Mouse (Mus musculus): Measurements from ENCODE around the gene Cdc42ep5. TPM values are rescaled to one million over a fixed set of nuclear protein-coding genes. Genes with fewer than 3 reads are reported as not detected.
"Not testable (repeated sequence)": the region's sequence is repeated elsewhere in the genome, so short reads cannot be mapped to it uniquely, and the experiment has no call there.

The Cdc42ep5 gene
- polyA plus RNA-seq (2015; fragmentation: Nextera tagmentation; extraction: Ambion mirVana), result 120 and 126 TPM in 2 replicates

DNA sequence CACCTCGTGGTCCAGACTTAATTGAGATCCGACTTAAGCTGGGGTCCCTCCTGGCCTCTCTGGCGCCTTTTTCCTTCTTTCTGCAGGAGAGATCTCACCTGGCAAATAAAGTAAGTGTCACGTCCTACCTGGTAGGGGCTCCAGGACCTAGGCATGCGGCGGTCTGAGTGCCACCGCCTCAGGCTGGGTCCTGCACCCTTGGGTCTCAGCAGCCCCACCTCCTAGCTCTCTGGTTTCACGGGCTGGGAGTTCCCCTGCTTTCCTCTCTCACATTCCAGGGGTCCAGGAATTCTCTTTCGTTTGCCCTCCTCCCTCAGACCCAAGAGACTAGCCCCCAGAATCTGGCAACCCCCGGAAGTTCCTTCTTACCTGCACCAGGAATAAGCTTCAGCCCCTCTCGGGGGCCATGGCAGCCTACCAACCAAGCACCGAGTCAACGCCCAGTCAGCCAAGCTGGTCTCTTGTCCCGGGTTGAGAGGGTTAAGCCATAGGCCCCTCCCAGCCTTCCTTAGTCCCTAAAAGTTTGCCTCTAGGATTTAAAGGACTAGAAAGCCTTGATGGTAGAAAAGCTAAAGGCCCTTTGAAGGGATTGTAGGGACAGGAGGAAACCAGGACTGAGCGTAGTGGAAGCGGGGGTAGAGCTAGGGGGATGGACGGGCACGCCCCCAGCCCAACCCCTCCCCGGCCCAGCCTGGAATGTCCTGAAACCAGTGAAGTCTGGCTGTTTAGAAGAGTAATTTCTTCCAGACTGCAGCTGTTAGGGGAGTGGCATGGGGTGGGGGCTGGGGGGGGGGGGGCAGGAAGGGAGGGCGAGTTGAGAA is at the start of gene Cdc42ep5:
Gene Cdc42ep5, minus strand, starts transcription at position 771 of the 821 bp plus-strand sequence.
- Histone ChIP-seq H3K27me3 (replicated peaks; ENCODE audit: control insufficient read depth, insufficient read depth, low read length) (no peaks in the 10 kb centered on the region), H3K4me1 (replicated peaks; ENCODE audit: control insufficient read depth, insufficient read depth, low read length) (no peaks in the 10 kb centered on the region; the same call in 1 of the 2 replicates)
- under 1% methylated on average over 19 of the region's 20 CpGs for WGBS

DNA sequence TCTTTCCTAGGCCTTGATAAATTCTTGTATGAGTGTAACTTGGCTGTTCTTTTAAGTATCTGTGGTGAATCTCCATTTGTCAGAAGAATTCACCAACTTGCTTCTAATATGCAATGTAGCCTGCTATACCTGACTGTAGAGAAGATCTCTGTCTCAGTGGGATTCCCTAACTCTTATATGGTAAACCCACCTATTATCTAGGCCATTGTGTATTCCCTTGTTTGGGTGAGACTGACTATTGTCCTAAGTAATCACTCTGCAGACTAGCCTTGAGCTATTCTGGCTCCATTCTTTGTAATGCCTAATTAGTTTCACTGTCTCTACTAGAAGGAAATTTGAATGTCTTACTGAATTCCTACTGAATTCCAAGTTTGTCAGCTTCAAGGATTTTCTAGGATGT is 48.8 kb upstream of the Cdc42ep5 start:
- H3K4me3 ChIP-seq (ENCODE audit: low read depth, low read length); H3K4me1 ChIP-seq (replicated peaks; ENCODE audit: control insufficient read depth, insufficient read depth, low read length); H3K4me2 ChIP-seq (replicated peaks; ENCODE audit: low read depth); H3K27me3 ChIP-seq (replicated peaks; ENCODE audit: control insufficient read depth, insufficient read depth, low read length); H3K9me3 ChIP-seq (ENCODE audit: control insufficient read depth); H3K9ac ChIP-seq (ENCODE audit: low read depth, low read length); H3K36me3 ChIP-seq (ENCODE audit: control insufficient read depth, insufficient read depth); H3K27ac ChIP-seq (ENCODE audit: low read depth, low read length); ATAC-seq: not testable (repeated sequence)

More for the DNA sequence above, at the start of gene Cdc42ep5:
- H3K9me3 ChIP-seq (ENCODE audit: control insufficient read depth), result no peaks in the 10 kb centered on the region
- H3K9ac ChIP-seq (ENCODE audit: low read depth, low read length), result peak within 1 kb of the TSS; percentile 72
- H3K4me2 ChIP-seq (replicated peaks; ENCODE audit: low read depth), result peak within 1 kb of the TSS; percentile 77
- H3K36me3 ChIP-seq (ENCODE audit: control insufficient read depth, insufficient read depth), result no peaks in the 10 kb centered on the region
- H3K27ac ChIP-seq (ENCODE audit: low read depth, low read length), result peak within 1 kb of the TSS; percentile 96
- peak; percentile 69 for ATAC-seq
- no peak for TF ChIP-seq CTCF (IDR thresholded peaks at IDR 0.05; ENCODE audit: low read depth)
- H3K4me3 ChIP-seq (ENCODE audit: low read depth, low read length), result peak within 1 kb of the TSS; percentile 71

DNA sequence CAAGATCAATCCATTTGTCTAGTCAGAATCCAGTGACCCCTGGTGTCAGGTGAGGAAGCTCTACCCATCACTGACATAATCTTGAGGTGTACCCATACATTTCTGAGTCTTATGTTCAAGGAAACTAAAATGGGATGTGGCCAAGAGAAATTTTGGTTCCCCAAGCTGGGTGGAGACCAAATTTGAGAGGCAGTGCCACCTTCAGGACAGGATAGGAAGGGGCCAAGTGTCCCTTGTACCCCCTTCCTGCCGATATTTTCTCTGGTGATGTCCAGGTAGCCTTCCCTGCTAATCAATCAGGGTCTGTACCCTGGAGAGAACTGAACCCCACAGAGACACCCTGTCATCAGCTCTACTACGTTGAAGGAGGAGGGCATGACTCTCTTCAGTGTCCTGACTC is 44.0 kb upstream of the Cdc42ep5 start:
- H3K9me3 ChIP-seq (ENCODE audit: control insufficient read depth), result no peaks in the 10 kb centered on the region
- no peak overlapping the region for H3K4me2 ChIP-seq (replicated peaks; ENCODE audit: low read depth)
- H3K4me3 ChIP-seq (ENCODE audit: low read depth, low read length), result no peak overlapping the region
- TF ChIP-seq CTCF (IDR thresholded peaks at IDR 0.05; ENCODE audit: low read depth), result peak; percentile 30; the same call in 1 of the 2 replicates
- no peak overlapping the region for H3K27ac ChIP-seq (ENCODE audit: low read depth, low read length)
- H3K4me1 ChIP-seq (replicated peaks; ENCODE audit: control insufficient read depth, insufficient read depth, low read length), result no peaks in the 10 kb centered on the region
- no peak overlapping the region for H3K9ac ChIP-seq (ENCODE audit: low read depth, low read length)
- no peaks in the 10 kb centered on the region for H3K36me3 ChIP-seq (ENCODE audit: control insufficient read depth, insufficient read depth)
- no peaks in the 10 kb centered on the region for H3K27me3 ChIP-seq (replicated peaks; ENCODE audit: control insufficient read depth, insufficient read depth, low read length)
- WGBS, result 48% methylated on average over 2 of the region's 2 CpGs
- ATAC-seq, result no peak

- no peaks in the 10 kb centered on the region for H3K27me3 ChIP-seq (replicated peaks; ENCODE audit: control insufficient read depth, insufficient read depth, low read length)
- WGBS, result 84% methylated on average over 1 of the region's 1 CpGs
Observed at GRCm38 (mm10) chr7:4207126-4207525, 42.5 kb upstream of the Cdc42ep5 start.

DNA sequence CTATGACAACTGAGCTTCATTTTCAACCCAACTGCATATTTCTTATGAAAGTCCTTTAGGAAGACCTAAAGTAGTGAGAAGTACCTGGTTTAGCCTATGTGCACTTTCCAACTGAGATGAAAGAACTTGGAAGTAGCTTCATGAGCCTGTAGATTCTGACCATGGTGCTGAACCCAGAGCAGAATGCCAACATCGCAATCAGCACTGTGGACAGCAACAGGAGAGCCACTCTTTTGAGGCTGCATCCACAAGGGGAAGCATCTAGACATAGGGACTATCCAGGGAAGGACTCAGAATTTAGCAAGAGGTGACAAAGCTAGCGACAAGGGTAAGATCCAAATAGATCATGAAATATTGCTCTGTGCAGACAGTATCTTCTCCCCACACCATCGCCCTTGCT is 13.8 kb upstream of the Cdc42ep5 start:
- Histone ChIP-seq H3K27ac (ENCODE audit: low read depth, low read length) (no peak overlapping the region), H3K9ac (ENCODE audit: low read depth, low read length) (no peak overlapping the region), H3K9me3 (ENCODE audit: control insufficient read depth) (no peaks in the 10 kb centered on the region), H3K36me3 (ENCODE audit: control insufficient read depth, insufficient read depth) (no peaks in the 10 kb centered on the region), H3K27me3 (replicated peaks; ENCODE audit: control insufficient read depth, insufficient read depth, low read length) (no peaks in the 10 kb centered on the region), H3K4me3 (ENCODE audit: low read depth, low read length) (no peak overlapping the region), H3K4me1 (replicated peaks; ENCODE audit: control insufficient read depth, insufficient read depth, low read length) (no peaks in the 10 kb centered on the region), H3K4me2 (replicated peaks; ENCODE audit: low read depth) (no peak overlapping the region)
- peak; percentile 46 for TF ChIP-seq CTCF (IDR thresholded peaks at IDR 0.05; ENCODE audit: low read depth)
- no peak for ATAC-seq
- 44% methylated on average over 3 of the region's 3 CpGs for WGBS

More at GRCm38 (mm10) chr7:4207126-4207525, 42.5 kb upstream of the Cdc42ep5 start:
- no peaks in the 10 kb centered on the region for H3K4me1 ChIP-seq (replicated peaks; ENCODE audit: control insufficient read depth, insufficient read depth, low read length)
- ATAC-seq, result no peak
- H3K9me3 ChIP-seq (ENCODE audit: control insufficient read depth), result no peaks in the 10 kb centered on the region
- TF ChIP-seq CTCF (IDR thresholded peaks at IDR 0.05; ENCODE audit: low read depth), result no peak
- H3K9ac ChIP-seq (ENCODE audit: low read depth, low read length), result no peak overlapping the region
- H3K36me3 ChIP-seq (ENCODE audit: control insufficient read depth, insufficient read depth), result no peaks in the 10 kb centered on the region
- no peak overlapping the region for H3K27ac ChIP-seq (ENCODE audit: low read depth, low read length)
- H3K4me2 ChIP-seq (replicated peaks; ENCODE audit: low read depth), result no peak overlapping the region
- no peak overlapping the region for H3K4me3 ChIP-seq (ENCODE audit: low read depth, low read length)

DNA sequence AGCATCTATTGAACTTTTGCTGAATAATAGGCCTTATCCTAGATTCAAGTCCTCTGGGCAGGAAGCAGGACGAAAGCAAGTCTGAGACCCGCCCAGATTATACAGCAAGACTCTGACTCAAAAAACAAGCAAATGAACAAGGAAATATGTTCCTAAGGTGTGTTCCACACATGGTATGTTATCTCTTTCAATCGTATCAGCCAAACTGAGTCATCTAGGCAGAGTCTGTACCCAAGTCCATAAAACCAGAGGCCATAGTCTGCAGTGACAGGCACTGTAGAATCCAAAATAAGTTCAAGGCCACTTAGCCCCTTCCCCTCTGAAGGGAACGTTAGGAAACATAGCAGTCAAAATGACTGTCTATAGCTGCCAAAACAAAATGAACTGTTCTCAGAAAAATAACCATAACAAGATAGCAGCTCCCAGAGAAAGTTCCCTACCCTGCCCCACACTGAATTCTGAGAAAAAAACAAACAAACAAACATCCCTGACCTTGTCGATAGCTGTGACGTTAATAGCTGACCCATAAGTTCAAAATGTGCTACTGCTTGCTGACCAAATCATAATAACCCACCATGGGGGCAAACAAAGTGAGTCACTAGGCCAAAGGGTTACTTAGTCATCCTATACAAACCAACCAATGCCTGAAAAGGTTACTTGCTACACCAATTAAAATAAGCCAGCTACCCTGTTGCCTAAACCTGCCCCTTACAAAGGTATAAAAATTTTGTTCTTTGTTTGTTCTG is 5.7 kb upstream of the Cdc42ep5 start:
- H3K4me3 ChIP-seq (ENCODE audit: low read depth, low read length), result no peak overlapping the region
- 38% methylated on average over 6 of the region's 6 CpGs for WGBS
- no peak overlapping the region for H3K4me2 ChIP-seq (replicated peaks; ENCODE audit: low read depth)
- H3K9me3 ChIP-seq (ENCODE audit: control insufficient read depth), result no peaks in the 10 kb centered on the region
- peak; percentile 81 for ATAC-seq
- H3K27ac ChIP-seq (ENCODE audit: low read depth, low read length), result peak overlapping the region; percentile 70
- TF ChIP-seq CTCF (IDR thresholded peaks at IDR 0.05; ENCODE audit: low read depth), result no peak
- H3K4me1 ChIP-seq (replicated peaks; ENCODE audit: control insufficient read depth, insufficient read depth, low read length), result no peaks in the 10 kb centered on the region
- H3K9ac ChIP-seq (ENCODE audit: low read depth, low read length), result no peak overlapping the region
- H3K27me3 ChIP-seq (replicated peaks; ENCODE audit: control insufficient read depth, insufficient read depth, low read length), result no peaks in the 10 kb centered on the region
- H3K36me3 ChIP-seq (ENCODE audit: control insufficient read depth, insufficient read depth), result no peaks in the 10 kb centered on the region

Data from intestine, postnatal 0 days (tissue).